Mouse (Mus musculus) monocyte, adult 5-6 weeks (primary cell): ENCODE data around the gene Nol10. TPM values are rescaled to one million over a fixed set of nuclear protein-coding genes. Genes with fewer than 3 reads are reported as not detected.
"Not testable (repeated sequence)": the region's sequence is repeated elsewhere in the genome, so short reads cannot be mapped to it uniquely, and the experiment has no call there.

Source experiments
- ATAC-seq: fragments of 153-309, 156-312 bp; replicated peaks from 2 replicates; pipeline ENCODE4 v1.8.0; 2017; ENCODE audit warnings: mild to moderate bottlenecking; ENCODE audit not compliant: low TSS enrichment, insufficient number of reproducible peaks, severe bottlenecking, poor library complexity, low FRiP score
- total RNA-seq: library from RNA; stranded (forward); fragments of 200-1000, 200-491, 200-594 nt; gene quantifications from 3 replicates; pipeline ENCODE4 v1.2.3, GENCODE M21; 2017

Nol10 gene
- total RNA-seq, 1 experiment from 2014 or later: 8.7 TPM

GRCm38 (mm10) chr12:17441495-17441894 lies 93.2 kb downstream of the Nol10 start:
- ATAC-seq: no peak

GRCm38 (mm10) chr12:17444406-17444805 lies 96.1 kb downstream of the Nol10 start:
- ATAC-seq: no peak

DNA sequence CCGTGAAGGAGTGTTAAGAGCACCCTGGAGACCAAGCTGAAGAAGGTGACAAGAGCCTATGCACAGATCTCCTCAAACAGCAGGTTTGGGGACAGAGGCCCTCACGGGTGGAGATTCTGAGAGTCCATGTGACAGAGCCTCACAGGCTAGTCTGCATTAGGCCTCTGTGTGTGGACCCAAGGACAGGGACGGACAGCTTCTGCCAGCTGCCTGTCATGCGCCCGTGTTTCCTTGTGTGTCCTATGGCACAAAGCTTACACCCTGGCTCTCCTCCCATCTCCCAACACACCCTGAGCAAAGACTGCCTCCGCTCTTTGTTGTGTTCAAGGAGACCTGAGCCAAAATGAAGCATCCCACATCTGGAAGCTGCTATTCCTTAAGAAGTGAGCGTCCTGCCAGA lies 97.0 kb downstream of the Nol10 start:
- no peak for ATAC-seq

DNA sequence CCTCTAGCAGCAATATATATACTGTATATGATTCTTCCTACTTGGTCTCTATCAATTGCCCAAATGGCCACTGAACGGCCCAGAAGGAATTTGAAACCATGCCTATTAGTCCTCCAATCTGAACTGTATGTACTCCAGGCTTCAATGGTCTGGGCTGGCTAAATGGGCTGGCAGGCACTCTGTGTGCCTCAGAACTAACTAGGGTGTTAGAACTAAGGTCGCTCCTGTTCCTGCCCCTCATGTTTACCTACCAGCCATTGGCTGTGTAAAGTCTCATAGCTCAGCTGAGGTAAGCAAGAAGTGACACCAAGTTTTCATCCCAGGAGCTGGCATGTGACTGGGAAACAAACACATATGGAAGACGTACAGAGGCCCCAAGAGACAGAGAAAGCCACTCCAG lies 100.5 kb downstream of the Nol10 start:
- no peak for ATAC-seq

GRCm38 (mm10) chr12:17449661-17450091 lies 101.4 kb downstream of the Nol10 start:
- no peak for ATAC-seq

DNA sequence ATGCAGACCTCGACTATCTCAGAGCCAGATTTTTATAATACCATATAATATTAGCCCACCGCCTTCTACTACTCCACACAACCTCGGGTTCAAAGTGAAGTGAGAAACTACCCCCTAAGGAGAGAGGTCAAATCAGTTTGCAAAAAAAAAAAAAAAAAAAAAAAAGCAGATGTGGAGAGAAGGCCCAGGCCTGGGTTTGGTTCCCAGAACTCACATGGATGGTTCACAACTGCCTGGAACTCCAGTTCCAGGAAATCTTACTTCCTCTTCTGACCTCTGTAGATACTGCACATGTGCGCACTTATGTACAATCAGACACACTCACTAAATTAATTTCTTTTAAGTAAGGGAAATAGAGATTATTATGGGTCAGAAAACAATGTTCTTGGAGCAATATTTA lies 102.2 kb downstream of the Nol10 start:
- ATAC-seq: no peak

- ATAC-seq: no peak
Observed at GRCm38 (mm10) chr12:17450908-17451307, 102.7 kb downstream of the Nol10 start.

DNA sequence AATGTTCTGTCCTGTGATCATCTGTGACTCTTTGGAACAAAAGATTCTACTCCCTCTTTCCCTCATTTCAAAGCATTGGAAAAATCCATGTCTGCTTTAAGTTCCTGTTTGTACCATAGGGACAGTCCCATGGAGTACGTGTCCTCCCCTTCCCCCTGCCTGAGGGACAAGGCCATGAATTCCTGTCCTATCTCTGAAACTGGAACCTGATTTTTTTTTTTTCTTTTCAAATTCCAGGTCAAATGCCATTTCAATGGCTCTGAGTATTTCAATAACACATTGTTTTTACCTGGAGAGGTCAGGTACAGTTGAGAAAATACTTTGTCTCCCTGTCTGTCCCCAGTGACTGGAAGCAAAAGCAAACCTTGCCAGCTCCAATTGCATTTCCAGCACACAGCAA lies 104.0 kb downstream of the Nol10 start:
- ATAC-seq: no peak

DNA sequence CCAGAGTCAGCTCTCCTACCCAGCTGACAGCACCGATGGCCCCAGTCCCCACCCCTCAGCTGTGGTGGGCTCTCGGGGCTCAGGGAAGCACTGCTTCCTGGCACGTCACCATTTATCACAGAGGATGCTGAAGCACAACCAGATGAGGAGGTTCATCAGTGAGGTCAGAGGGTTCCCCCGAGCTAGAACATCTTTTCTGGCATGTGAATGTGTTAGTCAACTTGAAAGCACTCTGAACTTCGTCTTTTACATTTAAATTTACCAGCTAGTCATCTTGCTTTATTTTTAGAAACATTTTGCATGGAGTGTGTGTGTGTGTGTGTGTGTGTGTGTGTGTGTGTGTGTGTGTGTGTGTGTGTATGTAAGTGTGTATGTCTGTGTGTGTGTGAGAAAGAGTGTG lies 105.7 kb downstream of the Nol10 start:
- ATAC-seq: no peak

- no peak for ATAC-seq
Observed at GRCm38 (mm10) chr12:17455096-17455495, 106.8 kb downstream of the Nol10 start.

DNA sequence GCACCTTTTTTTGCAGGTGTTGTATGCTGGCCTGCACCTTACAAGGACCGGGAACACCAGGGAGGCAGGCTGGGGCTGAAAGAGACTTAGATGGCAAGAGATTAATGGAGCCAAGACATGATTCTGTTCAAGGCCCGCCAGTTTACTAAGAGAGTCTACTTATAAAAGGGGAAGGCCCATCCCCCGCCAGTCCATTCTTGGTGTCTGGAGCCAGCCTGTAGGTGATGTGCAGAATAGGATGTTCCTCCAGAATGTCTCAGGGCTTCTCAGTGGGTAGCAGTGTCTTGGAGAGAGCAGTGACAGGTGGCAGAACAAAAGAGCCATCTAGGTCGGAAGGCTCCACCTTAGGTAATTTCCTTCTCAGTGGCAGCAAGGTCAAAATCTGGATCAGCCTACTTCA lies 111.0 kb downstream of the Nol10 start:
- ATAC-seq: not testable (repeated sequence)

GRCm38 (mm10) chr12:17463706-17464105 lies 115.4 kb downstream of the Nol10 start:
- no peak for ATAC-seq

GRCm38 (mm10) chr12:17464550-17464949 lies 116.3 kb downstream of the Nol10 start:
- ATAC-seq: not testable (repeated sequence)

- no peak for ATAC-seq
Observed at GRCm38 (mm10) chr12:17466791-17467190, 118.5 kb downstream of the Nol10 start.

- ATAC-seq: no peak
Observed at GRCm38 (mm10) chr12:17468359-17468758, 120.1 kb downstream of the Nol10 start.

- no peak for ATAC-seq
Observed at GRCm38 (mm10) chr12:17469869-17470268, 121.6 kb downstream of the Nol10 start.

GRCm38 (mm10) chr12:17470528-17470927 lies 122.3 kb downstream of the Nol10 start:
- ATAC-seq: not testable (repeated sequence)

- no peak for ATAC-seq
Observed at GRCm38 (mm10) chr12:17471405-17471804, 123.1 kb downstream of the Nol10 start.

- ATAC-seq: no peak
Observed at GRCm38 (mm10) chr12:17473128-17473527, 124.9 kb downstream of the Nol10 start.

DNA sequence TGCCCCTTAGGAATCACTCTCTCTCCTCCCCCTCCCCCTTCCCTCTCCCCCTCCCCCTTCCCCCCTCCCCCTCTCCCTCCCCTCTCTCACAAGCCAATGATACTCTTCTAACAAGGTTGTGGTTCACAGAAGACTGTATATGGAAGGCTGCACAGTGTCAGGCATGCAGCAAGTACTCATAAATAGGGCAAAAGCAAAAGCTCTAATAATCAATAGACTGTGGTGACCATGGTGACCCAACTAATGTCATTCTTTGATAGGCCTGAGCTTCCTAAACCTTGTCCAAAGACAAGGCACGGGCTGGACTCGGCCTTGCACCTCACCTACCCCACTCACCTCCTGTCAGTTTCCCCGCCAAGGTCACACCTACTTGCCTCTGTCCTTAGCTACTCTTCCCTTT lies 125.6 kb downstream of the Nol10 start:
- ATAC-seq: no peak

DNA sequence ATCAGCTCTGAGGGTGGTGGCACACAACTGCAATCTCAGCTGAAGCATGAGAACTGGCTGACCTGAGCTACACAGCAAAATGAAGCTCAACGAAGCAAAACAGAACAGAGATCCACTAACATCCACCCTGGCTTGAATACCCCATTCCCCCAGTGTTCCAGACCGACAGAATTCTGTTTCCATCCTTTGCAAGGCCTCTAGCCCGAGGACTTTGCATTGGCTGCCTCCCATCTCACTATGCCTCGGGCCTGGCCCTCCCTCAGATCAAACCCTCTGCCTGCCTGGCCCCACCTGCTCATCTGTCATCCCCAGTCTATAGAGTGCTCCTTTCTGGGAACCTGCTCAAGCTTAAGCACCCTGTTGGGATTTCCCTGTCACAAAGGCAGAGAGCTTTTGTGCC lies 126.4 kb downstream of the Nol10 start:
- no peak for ATAC-seq
